Mouse (Mus musculus) limb, embryonic 12.5 days (tissue): ENCODE data around the gene Prpf31. TPM values are rescaled to one million over a fixed set of nuclear protein-coding genes. Genes with fewer than 3 reads are reported as not detected.

Experiments used
- ATAC-seq: fragments of 200-750 bp; cut with Nextera tagmentation; 2 replicates; pipeline ENCODE4 v1.8.0; 2017; ENCODE audit warnings: low read depth, moderate TSS enrichment; ENCODE audit not compliant: insufficient number of reproducible peaks, insufficient read depth, low FRiP score, low TSS enrichment
- H3K27ac ChIP-seq: fragments of 300-500 bp; sonication (generic); 2 replicates; pipeline ENCODE4 v1.5.1; 2016; ENCODE audit warnings: mild to moderate bottlenecking, moderate library complexity
- H3K27me3 ChIP-seq: fragments of 300-500 bp; sonication (generic); 2 replicates; pipeline ENCODE4 v1.6.1; 2016; ENCODE audit warnings: mild to moderate bottlenecking, moderate library complexity
- H3K36me3 ChIP-seq: fragments of 300-500 bp; sonication (generic); 2 replicates; pipeline ENCODE4 v1.6.1; 2016; ENCODE audit warnings: mild to moderate bottlenecking, moderate library complexity
- H3K4me1 ChIP-seq: fragments of 300-500 bp; sonication (generic); replicated peaks from 2 replicates; pipeline ENCODE4 v1.6.1; 2016
- H3K4me2 ChIP-seq: fragments of 300-500 bp; sonication (generic); 2 replicates; pipeline ENCODE4 v1.6.1; 2016; ENCODE audit warnings: mild to moderate bottlenecking, moderate library complexity
- H3K4me3 ChIP-seq: fragments of 300-500 bp; sonication (generic); replicated peaks from 2 replicates; pipeline ENCODE4 v1.5.1; 2016; ENCODE audit warnings: mild to moderate bottlenecking
- H3K9ac ChIP-seq: fragments of 300-500 bp; sonication (generic); replicated peaks from 2 replicates; pipeline ENCODE4 v1.6.1; 2016; ENCODE audit warnings: mild to moderate bottlenecking, moderate library complexity
- H3K9me3 ChIP-seq: fragments of 300-500 bp; sonication (generic); 2 replicates; pipeline ENCODE4 v1.6.1; 2016; ENCODE audit warnings: mild to moderate bottlenecking, moderate library complexity
- WGBS: fragments of 180-500 bp; shearing (Covaris S2); methylation state at CpG from one replicate; pipeline ENCODE4 v1.1.7; 2016; 5-methylcytosine and 5-hydroxymethylcytosine counted together
- polyA plus RNA-seq: library from polyadenylated mRNA; unstranded; fragments of >200 nt; fragmentation: Nextera tagmentation; extraction: Ambion mirVana; gene quantifications from 2 replicates; pipeline ENCODE4 v1.2.1, GENCODE M21; 2016

Prpf31 gene
- polyA plus RNA-seq, 1 experiment from 2014 or later: 133 TPM

DNA sequence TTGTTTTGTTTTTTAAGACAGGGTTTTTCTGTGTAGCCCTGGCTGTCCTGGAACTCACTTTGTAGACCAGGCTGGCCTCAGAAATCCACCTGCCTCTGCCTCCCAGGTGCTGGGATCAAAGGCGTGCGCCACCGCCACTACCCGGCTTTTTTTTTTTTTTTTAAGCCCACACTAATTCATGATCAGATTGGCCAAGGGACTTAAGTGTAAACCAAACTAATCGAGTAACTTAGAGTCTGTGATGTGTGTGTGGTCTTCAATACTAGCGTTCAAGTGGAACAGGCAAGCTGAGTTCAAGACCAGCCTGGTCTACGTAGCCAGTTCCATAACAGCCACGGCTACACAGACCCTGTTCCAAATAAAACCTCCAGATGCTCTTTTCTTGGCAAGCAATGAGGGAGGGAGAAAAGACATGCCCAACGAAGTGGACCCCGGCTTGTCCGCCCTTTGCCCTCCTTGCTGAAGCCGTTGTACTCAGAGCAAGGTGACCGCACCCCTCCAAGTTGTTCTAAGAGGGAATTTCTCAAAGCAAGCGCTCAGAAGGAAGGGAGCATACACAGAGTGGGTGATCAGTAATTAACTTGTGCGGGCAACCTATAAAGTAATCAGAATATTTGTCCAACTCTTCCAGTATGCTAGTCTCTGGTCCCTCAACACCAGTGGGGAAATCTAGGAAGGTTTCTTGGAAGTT, 34.9 kb downstream of the Prpf31 start:
- Histone ChIP-seq H3K4me2 (peak overlapping the region; percentile 73), H3K4me3 (peak overlapping the region; percentile 63), H3K4me1 (peaks cover 17% of the 10 kb centered on the region; the same call in 1 of the 2 replicates), H3K27ac (peak overlapping the region; percentile 69), H3K9me3 (no peaks in the 10 kb centered on the region), H3K27me3 (no peaks in the 10 kb centered on the region), H3K9ac (peak overlapping the region; percentile 66), H3K36me3 (peaks cover 37% of the 10 kb centered on the region)
- 32% methylated on average over 15 of the region's 15 CpGs for WGBS
- ATAC-seq: no peak

DNA sequence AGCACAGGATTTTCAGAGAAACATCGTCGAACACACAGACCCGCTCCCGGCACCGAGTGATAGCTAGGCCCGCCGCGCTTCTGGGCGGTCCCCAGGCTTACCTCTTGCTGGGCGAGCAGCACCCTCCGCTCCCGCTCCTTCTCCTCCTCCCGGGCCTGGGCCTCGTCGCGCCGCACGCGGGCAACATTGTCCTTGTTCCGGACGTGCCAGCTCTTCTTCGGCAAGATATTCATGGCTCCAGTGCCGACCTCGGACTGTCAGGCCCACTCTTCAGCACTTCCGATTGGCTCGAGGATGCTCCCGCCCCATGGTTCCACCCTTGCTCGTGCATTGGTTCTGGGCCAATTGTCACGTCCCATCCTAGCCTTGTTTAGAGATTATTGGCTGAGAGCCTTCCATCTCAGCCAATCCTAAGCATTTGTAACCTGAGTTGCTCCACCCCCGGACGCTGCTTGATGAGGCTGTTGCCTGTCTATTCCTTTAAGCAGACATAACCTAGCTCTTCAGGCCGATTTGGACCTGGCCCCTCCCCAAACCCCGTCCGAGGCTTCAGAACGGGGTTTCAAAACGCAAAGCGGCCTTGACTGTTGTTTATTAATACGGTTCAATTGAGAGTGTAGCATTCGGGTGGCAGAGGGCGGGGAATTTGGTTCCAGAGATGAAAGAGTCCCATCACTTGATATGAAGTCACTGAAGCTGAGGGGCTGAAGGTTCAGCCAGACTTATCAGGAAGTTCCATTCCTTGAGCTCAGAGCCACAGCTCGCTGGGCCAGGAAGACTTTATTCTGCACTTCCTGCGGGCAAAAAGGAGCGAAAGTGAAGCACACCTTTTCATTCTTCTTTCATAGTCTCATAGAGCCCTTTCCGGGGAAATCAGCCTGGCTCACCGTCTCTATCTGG, 35.7 kb downstream of the Prpf31 start, which contains the start of gene Leng1:
Gene Leng1, minus strand, starts transcription at position 626 of the 900 bp plus-strand sequence.
- WGBS: 4% methylated on average over 45 of the region's 45 CpGs
- Histone ChIP-seq H3K27me3 (no peaks in the 10 kb centered on the region), H3K4me1 (peaks cover 17% of the 10 kb centered on the region; the same call in 1 of the 2 replicates), H3K9me3 (no peaks in the 10 kb centered on the region), H3K4me3 (peak within 1 kb of the TSS; percentile 63), H3K9ac (peak within 1 kb of the TSS; percentile 66), H3K27ac (peak within 1 kb of the TSS; percentile 69), H3K4me2 (peak within 1 kb of the TSS; percentile 73), H3K36me3 (peaks cover 29% of the 10 kb centered on the region)
- peak; percentile 98 for ATAC-seq

DNA sequence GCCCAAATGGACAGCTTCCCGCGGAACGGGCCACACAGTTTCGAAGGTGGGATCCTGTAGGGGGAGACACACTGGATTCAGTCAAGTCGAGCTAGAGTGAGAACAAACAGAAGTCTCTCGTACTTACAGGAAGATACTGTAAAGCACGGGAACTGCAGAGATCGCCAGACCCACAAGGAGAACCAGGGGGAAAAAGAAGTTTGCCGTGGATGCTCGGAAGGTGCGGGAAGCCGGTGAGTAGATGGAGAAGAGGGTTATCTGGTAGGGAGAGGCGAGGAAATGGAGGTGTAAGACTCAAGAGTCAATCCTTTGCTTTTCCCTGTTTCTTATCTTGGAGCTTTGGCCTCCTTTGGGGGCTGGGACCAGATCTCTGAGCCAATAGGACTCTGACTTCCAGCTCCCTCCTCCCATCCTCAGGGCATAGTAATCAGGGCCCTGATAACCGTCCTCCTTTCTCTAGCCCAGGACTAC, 37.2 kb downstream of the Prpf31 start:
- no peak for ATAC-seq
- Histone ChIP-seq H3K4me3 (no peak overlapping the region), H3K36me3 (peaks cover 16% of the 10 kb centered on the region), H3K27me3 (no peaks in the 10 kb centered on the region), H3K4me2 (peak overlapping the region; percentile 19; the same call in 1 of the 2 replicates), H3K27ac (no peak overlapping the region), H3K9me3 (no peaks in the 10 kb centered on the region), H3K9ac (no peak overlapping the region), H3K4me1 (peaks cover 17% of the 10 kb centered on the region; the same call in 1 of the 2 replicates)
- WGBS: 18% methylated on average over 14 of the region's 14 CpGs

DNA sequence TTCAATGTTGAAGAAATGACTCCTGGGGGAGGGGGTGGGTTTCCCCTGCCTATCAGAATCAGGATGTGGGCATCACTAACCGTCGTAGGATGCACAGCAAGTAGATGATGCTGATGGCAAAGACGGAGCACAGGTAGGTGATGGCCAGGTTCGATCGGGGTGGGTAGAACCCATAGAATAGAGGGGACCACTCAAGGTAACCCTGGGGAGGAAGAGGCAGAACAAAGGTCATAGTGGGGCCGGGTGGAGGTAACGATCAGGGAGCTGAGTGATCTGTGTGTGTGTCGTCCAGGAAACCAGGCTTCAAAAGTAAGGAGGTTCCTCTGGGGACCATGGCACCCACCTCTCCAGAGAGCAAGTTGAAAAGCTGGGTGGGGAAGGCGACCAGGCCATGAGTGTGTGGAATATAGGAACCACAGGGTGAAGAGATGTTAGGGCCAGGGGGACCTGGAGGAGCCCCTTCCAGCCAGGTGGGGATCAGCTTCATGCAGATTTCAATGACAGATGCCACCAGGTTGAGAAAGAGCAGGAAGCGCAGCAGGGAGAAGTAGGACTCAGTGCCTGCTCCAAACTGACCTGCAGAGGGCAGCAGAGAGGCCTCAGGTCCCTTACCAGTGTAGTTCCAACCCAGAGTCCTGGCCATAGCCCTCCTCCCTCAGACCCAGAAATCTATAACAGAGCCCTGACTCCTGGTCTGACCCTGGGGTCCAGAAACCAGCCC, 44.9 kb downstream of the Prpf31 start:
- WGBS: 67% methylated on average over 10 of the region's 10 CpGs
- Histone ChIP-seq H3K36me3 (peaks cover 13% of the 10 kb centered on the region), H3K27me3 (no peaks in the 10 kb centered on the region), H3K4me2 (no peak overlapping the region), H3K4me1 (no peaks in the 10 kb centered on the region), H3K27ac (no peak overlapping the region), H3K4me3 (no peak overlapping the region), H3K9ac (no peak overlapping the region), H3K9me3 (no peaks in the 10 kb centered on the region)
- ATAC-seq: peak; percentile 79

DNA sequence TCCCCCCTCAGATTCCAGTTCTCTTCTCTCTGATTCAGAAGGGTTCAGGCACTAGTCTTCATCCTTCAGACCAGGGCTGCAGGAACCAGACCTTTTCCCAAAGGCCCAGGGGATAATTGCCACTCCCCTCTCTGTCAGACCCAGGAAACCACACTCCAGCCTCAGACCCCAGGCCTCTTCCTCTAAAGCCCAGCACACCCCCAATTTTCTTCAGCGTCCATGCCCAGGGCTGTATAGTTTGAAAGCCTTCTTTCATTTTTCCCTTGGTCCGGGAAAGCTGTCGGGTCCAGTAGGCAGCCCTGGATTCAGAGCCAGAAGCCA, 45.4 kb downstream of the Prpf31 start:
- Histone ChIP-seq H3K9me3 (no peaks in the 10 kb centered on the region), H3K9ac (no peak overlapping the region), H3K4me1 (no peaks in the 10 kb centered on the region), H3K4me2 (no peak overlapping the region), H3K27ac (no peak overlapping the region), H3K4me3 (no peak overlapping the region), H3K27me3 (no peaks in the 10 kb centered on the region), H3K36me3 (peaks cover 16% of the 10 kb centered on the region)
- no peak for ATAC-seq
- WGBS: 82% methylated on average over 3 of the region's 3 CpGs

DNA sequence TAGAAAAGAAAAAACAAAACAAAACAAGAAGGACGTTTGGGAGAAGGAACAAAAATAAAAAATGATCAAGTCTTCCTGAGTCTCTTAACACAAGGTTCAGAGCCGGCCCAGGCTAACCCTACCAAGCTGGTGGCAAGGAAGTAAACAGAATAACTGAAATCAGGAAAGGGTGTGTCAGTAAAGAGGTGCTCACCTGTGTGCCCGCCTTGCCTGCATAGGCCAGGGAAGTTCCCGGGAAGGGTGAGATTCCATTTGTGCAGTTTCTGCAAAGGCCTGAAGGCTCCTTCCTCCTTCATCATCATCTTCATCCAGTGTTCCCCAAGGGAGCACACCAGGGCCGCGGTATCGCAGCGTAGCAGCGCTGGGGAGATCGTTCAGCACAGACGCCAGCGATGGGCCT, 46.6 kb downstream of the Prpf31 start:
- H3K27ac ChIP-seq: no peak overlapping the region
- H3K9me3 ChIP-seq: no peaks in the 10 kb centered on the region
- ATAC-seq: no peak
- H3K4me1 ChIP-seq: no peaks in the 10 kb centered on the region
- WGBS: 88% methylated on average over 12 of the region's 12 CpGs
- no peaks in the 10 kb centered on the region for H3K27me3 ChIP-seq
- peaks cover 25% of the 10 kb centered on the region for H3K36me3 ChIP-seq
- no peak overlapping the region for H3K9ac ChIP-seq
- H3K4me2 ChIP-seq: no peak overlapping the region
- H3K4me3 ChIP-seq: no peak overlapping the region; the same call in 1 of the 2 replicates

DNA sequence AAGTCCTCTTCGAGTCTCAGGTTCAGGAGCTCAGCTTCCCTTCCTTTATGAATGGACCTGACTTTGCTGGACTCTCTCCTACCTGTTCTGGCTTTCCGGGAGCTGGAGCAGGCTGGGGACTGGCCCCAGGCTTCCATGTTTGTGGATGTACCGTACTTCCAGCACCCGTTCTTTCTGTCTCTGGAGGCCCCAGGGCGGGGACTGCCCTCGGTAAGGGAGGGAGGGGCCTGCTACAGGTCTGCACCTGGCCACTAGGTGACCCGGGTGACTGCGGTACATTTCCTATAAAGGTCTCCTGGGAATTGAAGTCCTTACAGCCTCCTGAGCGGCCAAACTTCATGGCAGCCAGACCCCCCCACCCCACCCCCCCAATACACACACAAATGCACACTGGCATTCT, 47.6 kb downstream of the Prpf31 start, which contains the start of gene Tmc4:
Gene Tmc4, minus strand, starts transcription at position 212 of the 400 bp plus-strand sequence.
- no peak for ATAC-seq
- H3K4me1 ChIP-seq: no peaks in the 10 kb centered on the region
- peaks cover 31% of the 10 kb centered on the region for H3K36me3 ChIP-seq
- no peak within 1 kb of the TSS for H3K4me2 ChIP-seq
- H3K27me3 ChIP-seq: no peaks in the 10 kb centered on the region
- 36% methylated on average over 9 of the region's 9 CpGs for WGBS
- H3K27ac ChIP-seq: no peak within 1 kb of the TSS
- no peak within 1 kb of the TSS; the same call in 1 of the 2 replicates for H3K4me3 ChIP-seq
- no peaks in the 10 kb centered on the region for H3K9me3 ChIP-seq
- H3K9ac ChIP-seq: no peak within 1 kb of the TSS

DNA sequence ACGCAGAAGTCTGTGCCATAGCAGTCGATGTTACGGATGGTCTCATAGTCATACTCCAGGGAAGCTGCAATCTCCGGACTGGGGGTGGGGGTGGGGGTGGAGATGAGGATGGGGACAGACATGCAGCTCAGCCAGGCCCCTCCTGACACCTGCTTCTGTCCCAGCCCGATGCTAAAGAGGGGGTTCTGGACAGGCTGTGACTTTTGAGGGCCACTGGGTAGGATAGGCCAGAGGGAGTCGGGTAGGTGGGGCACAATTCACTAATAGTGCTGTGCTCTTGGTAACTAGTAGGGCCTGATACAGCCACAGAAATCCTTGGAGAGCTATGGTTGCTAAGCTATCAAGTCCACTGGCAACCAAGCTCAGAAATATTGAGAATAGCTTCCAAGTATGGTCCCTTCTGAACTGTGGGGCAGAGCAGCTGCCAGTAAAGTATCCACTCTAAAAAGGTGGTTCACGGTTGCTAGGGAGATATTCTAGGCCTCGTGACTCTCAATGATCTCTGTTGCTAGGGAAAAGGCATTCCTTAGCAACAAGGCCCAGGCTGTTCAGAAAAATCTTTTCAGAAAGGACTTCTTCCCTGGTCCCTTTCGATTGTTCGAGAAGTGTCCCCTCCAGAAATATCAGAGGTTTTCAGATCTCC, 54.2 kb downstream of the Prpf31 start:
- Histone ChIP-seq H3K27me3 (no peaks in the 10 kb centered on the region), H3K9me3 (no peaks in the 10 kb centered on the region), H3K4me1 (no peaks in the 10 kb centered on the region), H3K9ac (no peak overlapping the region), H3K4me3 (no peak overlapping the region), H3K4me2 (no peak overlapping the region), H3K27ac (no peak overlapping the region), H3K36me3 (peaks cover 83% of the 10 kb centered on the region)
- ATAC-seq: no peak
- WGBS: 87% methylated on average over 10 of the region's 10 CpGs

DNA sequence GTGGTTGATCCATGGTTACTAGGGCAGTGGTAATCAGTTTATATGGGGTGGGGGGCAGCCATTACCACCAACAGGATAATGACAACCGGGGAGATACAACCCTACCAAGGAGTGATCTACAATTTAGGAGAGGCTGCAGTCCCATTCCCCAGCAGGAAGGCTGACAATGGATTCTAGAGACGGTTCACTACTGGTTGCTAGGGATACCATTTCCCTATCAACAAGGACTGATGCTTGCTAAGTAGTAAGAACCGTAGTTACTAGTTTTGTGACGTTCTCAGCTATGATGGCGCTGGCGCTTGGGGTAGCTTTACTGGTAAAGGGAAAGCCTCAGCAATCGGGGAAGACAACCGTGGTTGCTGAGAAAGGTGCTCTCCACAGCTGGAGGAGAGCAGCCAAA, 54.9 kb downstream of the Prpf31 start:
- Histone ChIP-seq H3K9me3 (no peaks in the 10 kb centered on the region), H3K4me3 (no peak overlapping the region), H3K4me1 (no peaks in the 10 kb centered on the region), H3K27me3 (no peaks in the 10 kb centered on the region), H3K27ac (no peak overlapping the region), H3K36me3 (peaks cover 79% of the 10 kb centered on the region), H3K4me2 (no peak overlapping the region), H3K9ac (no peak overlapping the region)
- no peak for ATAC-seq
- 93% methylated on average over 8 of the region's 8 CpGs for WGBS

DNA sequence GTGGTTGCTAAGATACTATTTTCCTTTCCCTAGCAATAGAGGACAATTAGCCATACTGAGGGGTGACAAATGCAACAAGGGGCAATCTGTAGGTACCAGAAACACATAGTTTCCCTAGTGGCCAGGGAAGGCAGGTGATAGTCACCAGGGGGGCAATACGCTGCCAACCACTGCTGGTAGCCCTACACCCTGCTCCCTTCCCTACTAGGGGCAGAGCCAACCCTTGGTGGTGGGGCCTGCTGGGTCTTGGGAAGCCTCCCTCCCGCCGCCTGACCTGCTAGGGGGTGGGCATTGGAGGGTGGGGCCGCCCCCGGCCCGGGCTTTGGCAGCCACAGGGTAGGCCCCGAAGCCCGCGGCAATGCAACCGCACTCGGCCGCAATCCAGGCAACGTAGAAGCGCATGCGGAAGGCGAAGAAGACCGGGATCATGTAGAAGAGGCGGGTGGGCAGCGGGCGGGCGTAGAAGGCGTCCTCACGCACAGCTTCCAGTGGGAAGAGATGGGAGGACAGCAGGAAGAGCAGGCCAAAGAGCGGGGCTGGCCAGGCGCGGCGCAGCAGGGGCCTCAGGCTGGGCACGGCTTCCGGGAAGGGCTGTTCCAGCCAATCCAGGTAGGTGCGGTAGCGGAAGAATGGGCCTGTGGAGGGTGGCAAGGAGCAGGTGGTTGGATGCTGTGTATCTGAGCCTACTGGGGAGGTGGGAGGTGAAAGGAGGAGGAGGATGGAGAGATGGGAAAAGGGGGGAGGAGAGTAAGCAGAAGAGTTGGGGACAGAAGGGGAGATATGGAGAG, 55.8 kb downstream of the Prpf31 start:
- H3K4me1 ChIP-seq: no peaks in the 10 kb centered on the region
- H3K27ac ChIP-seq: no peak overlapping the region
- H3K27me3 ChIP-seq: no peaks in the 10 kb centered on the region
- H3K9ac ChIP-seq: no peak overlapping the region
- no peak overlapping the region for H3K4me3 ChIP-seq
- peaks cover 82% of the 10 kb centered on the region for H3K36me3 ChIP-seq
- no peak overlapping the region for H3K4me2 ChIP-seq
- ATAC-seq: no peak
- no peaks in the 10 kb centered on the region for H3K9me3 ChIP-seq
- 86% methylated on average over 31 of the region's 31 CpGs for WGBS
